Mouse (Mus musculus) lung, embryonic 14.5 days (tissue): Measurements from ENCODE around the gene Gab1. TPM values are rescaled to one million over a fixed set of nuclear protein-coding genes. Genes with fewer than 3 reads are reported as not detected.

Source experiments
- ATAC-seq: fragments of 200-750 bp; cut with Nextera tagmentation; 2 replicates; pipeline ENCODE4 v1.8.0; 2017; ENCODE audit warnings: mild to moderate bottlenecking, moderate TSS enrichment, moderate library complexity; ENCODE audit not compliant: insufficient read depth
- DNase-seq: peaks from one replicate; pipeline ENCODE4 v3.0.0-alpha.2; 2015
- H3K27ac ChIP-seq: fragments of 300-500 bp; sonication (generic); 2 replicates; pipeline ENCODE4 v1.5.1; 2014; ENCODE audit warnings: low read depth, mild to moderate bottlenecking, moderate library complexity
- H3K27me3 ChIP-seq: fragments of 300-500 bp; sonication (generic); 2 replicates; pipeline ENCODE4 v1.6.1; 2014; ENCODE audit warnings: low read length, control low read depth; ENCODE audit not compliant: insufficient read depth
- H3K36me3 ChIP-seq: fragments of 300-500 bp; sonication (generic); 2 replicates; pipeline ENCODE4 v1.6.1; 2014; ENCODE audit warnings: control low read depth; ENCODE audit not compliant: insufficient read depth
- H3K4me1 ChIP-seq: fragments of 300-500 bp; sonication (generic); 2 replicates; pipeline ENCODE4 v1.6.1; 2014; ENCODE audit warnings: antibody characterized with exemption, control low read depth; ENCODE audit not compliant: insufficient read depth
- H3K4me2 ChIP-seq: fragments of 300-500 bp; sonication (generic); 2 replicates; pipeline ENCODE4 v1.6.1; 2014; ENCODE audit warnings: mild to moderate bottlenecking
- H3K4me3 ChIP-seq: fragments of 300-500 bp; sonication (generic); 2 replicates; pipeline ENCODE4 v1.5.1; 2014; ENCODE audit warnings: low read depth, low read length
- H3K9ac ChIP-seq: fragments of 300-500 bp; sonication (generic); 2 replicates; pipeline ENCODE4 v1.6.1; 2014
- H3K9me3 ChIP-seq: fragments of 300-500 bp; sonication (generic); 2 replicates; pipeline ENCODE4 v1.6.1; 2016; ENCODE audit warnings: low read depth, low read length, control low read depth
- CTCF ChIP-seq: IDR thresholded peaks from 2 replicates; pipeline ENCODE4 v1.5.1; 2016; ENCODE audit warnings: antibody characterized with exemption, low read depth
- WGBS: fragments of 180-500 bp; shearing (Covaris S2); extraction: QIAGEN DNeasy Blood & Tissue Kit; methylation state at CpG from one replicate; pipeline ENCODE4 v1.1.7; 2014; 5-methylcytosine and 5-hydroxymethylcytosine counted together
- polyA plus RNA-seq: library from polyadenylated mRNA; unstranded; fragments of >200 nt; fragmentation: Nextera tagmentation; extraction: Ambion mirVana; gene quantifications from 2 replicates; pipeline ENCODE4 v1.2.1, GENCODE M21; 2014

Gab1 gene
- polyA plus RNA-seq, 1 experiment from 2014 or later: 37.8 TPM

DNA sequence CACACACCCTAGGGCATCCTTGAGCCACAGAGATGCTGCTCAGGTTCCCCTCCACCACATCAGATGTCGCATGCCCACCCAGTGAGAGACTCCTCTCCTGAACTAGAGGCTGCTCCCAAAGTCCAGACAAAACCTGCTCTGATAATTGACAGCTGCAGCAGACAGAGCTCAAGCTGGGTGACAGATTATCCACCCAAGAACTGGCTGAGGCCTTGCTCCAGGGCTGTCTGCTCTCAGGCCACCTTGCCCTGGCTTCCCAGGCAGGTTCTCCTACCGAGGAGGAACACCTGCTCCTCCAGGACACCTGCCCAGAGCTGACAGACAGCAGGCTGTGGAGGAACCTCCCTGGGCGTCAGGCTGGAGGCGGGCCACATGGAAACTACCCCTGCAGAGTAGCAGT lies 7.6 kb downstream of the Gab1 start:
- Histone ChIP-seq H3K4me3 (no peak overlapping the region), H3K27ac (no peak overlapping the region), H3K36me3 (peaks cover 5% of the 10 kb centered on the region; the same call in 1 of the 2 replicates), H3K9me3 (no peaks in the 10 kb centered on the region), H3K27me3 (no peaks in the 10 kb centered on the region), H3K4me1 (peaks cover 31% of the 10 kb centered on the region), H3K9ac (no peak overlapping the region), H3K4me2 (no peak overlapping the region)
- WGBS: 53% methylated on average over 4 of the region's 4 CpGs
- no peak for DNase-seq
- no peak for ATAC-seq
- TF ChIP-seq CTCF: no peak

DNA sequence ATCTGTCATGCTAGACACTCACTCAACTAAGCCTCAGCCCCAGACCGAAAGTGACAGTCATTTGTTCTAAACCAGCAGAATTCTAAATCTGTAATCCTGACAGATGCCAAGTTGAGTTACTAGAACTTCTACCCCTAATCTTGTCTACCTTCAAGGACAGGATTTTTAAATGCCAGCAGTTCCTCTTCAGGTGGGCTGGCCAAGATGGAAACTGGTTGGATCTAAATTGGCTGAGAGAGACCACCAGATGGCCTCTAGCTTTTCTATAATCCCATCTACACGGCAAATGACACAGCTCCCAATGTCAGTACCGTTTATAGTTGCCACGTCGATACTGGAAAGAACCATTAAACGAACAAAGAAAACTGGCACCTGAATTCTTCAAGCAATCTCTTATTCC lies 8.9 kb downstream of the Gab1 start:
- no peak for TF ChIP-seq CTCF
- H3K36me3 ChIP-seq: 0 out of 2 replicates have a peak, but pooled peaks cover 2% of the 10 kb centered on the region
- no peak overlapping the region for H3K4me3 ChIP-seq
- no peak for DNase-seq
- H3K27ac ChIP-seq: no peak overlapping the region
- H3K9me3 ChIP-seq: no peaks in the 10 kb centered on the region
- H3K9ac ChIP-seq: no peak overlapping the region
- no peak for ATAC-seq
- no peaks in the 10 kb centered on the region for H3K27me3 ChIP-seq
- peaks cover 27% of the 10 kb centered on the region for H3K4me1 ChIP-seq
- H3K4me2 ChIP-seq: no peak overlapping the region
- WGBS: 78% methylated on average over 6 of the region's 6 CpGs

DNA sequence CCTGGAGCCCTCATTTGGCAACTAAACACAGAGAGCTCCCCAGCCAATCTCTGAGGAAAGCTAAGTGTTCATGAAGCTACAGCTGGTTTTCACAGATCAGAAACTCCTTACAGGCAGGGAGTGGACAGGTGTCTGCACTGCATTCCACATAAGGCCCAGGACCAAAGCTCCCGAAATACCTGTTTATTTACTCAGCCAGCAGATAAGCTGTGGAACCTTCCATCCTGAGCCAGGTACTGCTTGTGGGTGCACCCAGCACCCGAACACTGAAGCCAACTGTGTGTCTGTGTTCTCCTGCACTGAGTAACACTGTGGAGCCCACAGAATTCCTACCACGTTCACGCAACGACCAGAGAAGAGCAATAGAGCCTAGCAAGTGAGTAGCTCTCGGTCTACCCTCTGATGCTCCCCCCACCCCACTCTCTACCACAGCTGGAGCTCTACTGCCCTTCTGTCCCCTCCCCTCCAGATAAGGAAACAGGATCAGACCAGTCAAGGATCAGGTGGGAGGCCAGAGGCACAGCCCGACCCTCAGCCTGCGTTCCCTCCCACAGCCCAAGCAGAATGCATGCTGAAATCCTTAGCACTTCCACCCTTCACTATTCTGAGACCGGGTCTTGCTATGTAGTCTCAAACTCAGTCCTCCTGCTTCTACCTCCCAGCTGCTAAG lies 9.6 kb downstream of the Gab1 start:
- WGBS: 53% methylated on average over 9 of the region's 9 CpGs
- TF ChIP-seq CTCF: no peak

DNA sequence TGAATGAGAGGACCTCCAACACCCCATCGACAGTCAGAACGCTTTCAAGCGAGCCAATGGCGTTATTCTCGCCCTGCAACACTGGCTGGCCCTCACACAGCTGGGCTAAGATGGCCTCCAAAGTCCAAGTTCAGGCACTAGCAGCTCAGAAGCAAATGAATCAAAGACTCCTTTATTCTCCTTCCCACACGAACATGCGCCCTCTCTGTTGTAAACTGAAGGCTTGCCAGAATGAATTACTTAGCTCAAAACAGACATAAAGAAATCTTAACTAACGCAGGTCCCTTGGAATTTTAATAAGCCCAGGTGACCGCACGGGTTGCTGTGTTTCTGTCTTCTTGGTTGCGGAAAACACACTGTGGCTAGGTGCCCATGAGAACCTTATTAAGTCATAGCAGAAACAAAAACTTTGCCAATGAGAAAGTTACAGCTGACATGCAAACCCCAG lies 10.4 kb downstream of the Gab1 start:
- no peaks in the 10 kb centered on the region for H3K27me3 ChIP-seq
- WGBS: 51% methylated on average over 11 of the region's 11 CpGs
- no peak overlapping the region for H3K9ac ChIP-seq
- H3K27ac ChIP-seq: peak overlapping the region; percentile 87
- DNase-seq (peak; percentile 44), ATAC-seq (0 out of 2 replicates have a peak, but pooled peaks have one; percentile 19)
- H3K4me1 ChIP-seq: peaks cover 27% of the 10 kb centered on the region
- peak overlapping the region; percentile 47; the same call in 1 of the 2 replicates for H3K4me2 ChIP-seq
- TF ChIP-seq CTCF: no peak
- H3K4me3 ChIP-seq: no peak overlapping the region
- H3K36me3 ChIP-seq: 0 out of 2 replicates have a peak, but pooled peaks cover 2% of the 10 kb centered on the region
- no peaks in the 10 kb centered on the region for H3K9me3 ChIP-seq

More for the DNA sequence above, 9.6 kb downstream of the Gab1 start:
- Histone ChIP-seq H3K9ac (no peak overlapping the region), H3K4me3 (no peak overlapping the region), H3K9me3 (no peaks in the 10 kb centered on the region), H3K4me2 (no peak overlapping the region), H3K36me3 (0 out of 2 replicates have a peak, but pooled peaks cover 2% of the 10 kb centered on the region), H3K27me3 (no peaks in the 10 kb centered on the region), H3K4me1 (peaks cover 27% of the 10 kb centered on the region), H3K27ac (peak overlapping the region; percentile 87; the same call in 1 of the 2 replicates)
- DNase-seq (no peak), ATAC-seq (peak; percentile 48)

DNA sequence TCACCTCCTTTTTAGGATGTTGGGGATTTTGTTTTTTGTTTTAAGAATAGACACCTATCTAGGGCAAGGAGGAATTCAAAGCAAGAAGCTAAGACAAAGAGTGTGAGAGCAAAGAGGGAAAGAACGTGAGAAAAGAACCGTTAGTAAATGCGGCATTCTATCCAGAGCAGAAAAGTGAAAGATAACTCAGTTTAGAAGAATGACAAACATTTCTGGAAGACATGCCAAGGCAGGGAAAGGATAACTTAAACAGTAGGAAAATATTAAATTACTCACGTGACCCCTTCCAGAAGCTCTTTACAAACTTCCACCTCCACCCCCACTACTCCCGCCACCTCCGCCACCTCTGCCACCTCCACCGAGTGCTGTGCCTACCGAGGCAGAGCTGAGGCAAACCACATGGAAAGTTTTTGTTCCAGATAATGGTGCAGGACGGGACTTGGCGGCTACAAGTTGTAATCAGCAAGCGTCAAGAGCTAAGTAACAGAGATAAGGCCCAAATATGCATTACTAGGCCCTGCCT lies 11.5 kb downstream of the Gab1 start:
- WGBS: 13% methylated on average over 11 of the region's 11 CpGs
- no peaks in the 10 kb centered on the region for H3K27me3 ChIP-seq
- H3K9me3 ChIP-seq: no peaks in the 10 kb centered on the region
- H3K4me3 ChIP-seq: peak overlapping the region; percentile 10; the same call in 1 of the 2 replicates
- H3K36me3 ChIP-seq: 0 out of 2 replicates have a peak, but pooled peaks cover 2% of the 10 kb centered on the region
- peaks cover 27% of the 10 kb centered on the region for H3K4me1 ChIP-seq
- peak overlapping the region; percentile 47 for H3K4me2 ChIP-seq
- H3K27ac ChIP-seq: peak overlapping the region; percentile 87; the same call in 1 of the 2 replicates
- ATAC-seq: no peak
- TF ChIP-seq CTCF: no peak
- peak; percentile 60 for DNase-seq
- no peak overlapping the region; the same call in 1 of the 2 replicates for H3K9ac ChIP-seq

DNA sequence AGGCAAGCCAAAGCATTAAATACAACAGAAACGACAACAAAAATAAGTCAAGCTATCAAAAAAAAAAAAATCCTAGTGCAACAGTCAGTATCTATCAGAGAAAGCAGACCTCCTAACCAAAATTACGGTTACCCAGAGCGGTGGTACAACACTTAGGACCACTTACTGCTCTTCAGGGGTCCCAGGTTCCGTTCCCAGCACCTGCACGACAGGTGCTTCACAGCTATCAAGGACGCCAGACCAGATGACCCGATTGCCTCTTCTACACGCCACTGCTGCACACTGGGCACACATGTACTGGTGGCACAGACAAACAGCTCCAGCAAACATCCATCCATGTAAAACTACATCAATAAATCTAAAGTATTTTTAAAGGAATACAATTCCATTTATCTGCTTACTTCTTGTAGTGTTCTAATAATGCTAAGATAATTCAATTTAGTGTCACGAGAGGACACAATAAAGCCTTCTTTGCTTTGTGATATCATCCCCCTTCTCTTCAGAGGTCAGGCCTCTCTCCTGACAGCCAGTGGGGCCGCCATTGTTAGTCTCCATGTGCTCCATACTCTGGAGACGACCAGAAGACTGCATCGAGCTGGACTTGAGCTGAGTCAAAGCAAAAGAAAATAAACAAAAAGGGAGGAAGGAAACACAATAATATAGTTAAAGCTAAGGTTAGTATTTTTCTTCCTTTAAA lies 12.2 kb downstream of the Gab1 start:
- DNase-seq: no peak
- Histone ChIP-seq H3K4me3 (no peak overlapping the region), H3K4me1 (peaks cover 27% of the 10 kb centered on the region), H3K4me2 (peak overlapping the region; percentile 3), H3K27ac (peak overlapping the region; percentile 61), H3K9ac (no peak overlapping the region), H3K36me3 (0 out of 2 replicates have a peak, but pooled peaks cover 2% of the 10 kb centered on the region), H3K27me3 (no peaks in the 10 kb centered on the region), H3K9me3 (no peaks in the 10 kb centered on the region)
- no peak for ATAC-seq
- 73% methylated on average over 12 of the region's 12 CpGs for WGBS
- TF ChIP-seq CTCF: no peak

DNA sequence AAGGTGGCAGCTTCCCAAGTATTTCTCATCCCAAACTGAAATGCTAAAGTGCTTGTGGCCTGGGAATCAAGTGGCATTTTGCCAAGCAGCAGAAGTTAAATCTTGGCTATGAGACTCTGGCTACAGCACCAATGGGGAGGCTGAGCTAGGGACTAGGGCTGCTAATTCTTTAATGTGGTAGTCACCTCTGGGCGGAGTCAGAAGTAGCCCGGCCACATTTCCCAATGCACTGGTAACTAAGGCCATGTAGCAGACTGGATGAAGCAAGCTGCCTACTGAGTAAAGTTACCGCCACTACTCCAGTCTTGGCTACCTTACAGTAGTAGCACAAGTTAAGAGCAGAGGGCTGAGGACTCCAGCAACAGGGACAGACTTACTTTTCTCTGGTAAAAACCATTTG lies 12.7 kb downstream of the Gab1 start:
- no peaks in the 10 kb centered on the region for H3K9me3 ChIP-seq
- no peaks in the 10 kb centered on the region for H3K27me3 ChIP-seq
- ATAC-seq (no peak), DNase-seq (peak; percentile 76)
- WGBS: 65% methylated on average over 3 of the region's 3 CpGs
- no peak overlapping the region for H3K4me3 ChIP-seq
- H3K4me1 ChIP-seq: peaks cover 27% of the 10 kb centered on the region
- H3K4me2 ChIP-seq: peak overlapping the region; percentile 3
- no peak overlapping the region for H3K9ac ChIP-seq
- TF ChIP-seq CTCF: no peak
- peak overlapping the region; percentile 61 for H3K27ac ChIP-seq
- H3K36me3 ChIP-seq: no peaks in the 10 kb centered on the region
